Mouse (Mus musculus): ENCODE results near the gene Lamtor4.

- TF ChIP-seq CTCF (IDR thresholded peaks at IDR 0.05; ENCODE audit: low read depth): peak; percentile 53
- peak; percentile 52; the same call in 1 of the 2 replicates for TF ChIP-seq EP300 (IDR thresholded peaks at IDR 0.05; ENCODE audit: low read depth)
These were observed at the start of gene Lamtor4 for GRCm38 (mm10) chr5:138255353-138256093.
